In genomic region chr16:11202571-11203554, GRCm38 (mm10) we compare ENCODE assay signal across 8 mouse cellular contexts. TPM values are rescaled to one million over a fixed set of nuclear protein-coding genes. Genes with fewer than 3 reads are reported as not detected.
DNase-seq lines count a peak whose midpoint lies in the region; ATAC-seq and TF ChIP-seq lines count a peak whose summit lies in the region.

Gene Rsl1d1, minus strand, starts transcription at chr16:11203331.

- H3K27me3 ChIP-seq in embryonic facial prominence, embryonic 15.5 days = no peaks in the 10 kb centered on the region
- H3K27me3 ChIP-seq in kidney, embryonic 14.5 days (ENCODE audit: control insufficient read depth, insufficient read depth, low read length) = no peaks in the 10 kb centered on the region
- no peaks in the 10 kb centered on the region for H3K27me3 ChIP-seq in limb, embryonic 15.5 days

- peak within 1 kb of the TSS; percentile 80 for H3K4me2 ChIP-seq in embryonic facial prominence, embryonic 15.5 days (replicated peaks)
- peak within 1 kb of the TSS; percentile 65 for H3K4me2 ChIP-seq in kidney, embryonic 14.5 days (replicated peaks; ENCODE audit: low read depth, low read length)
- peak within 1 kb of the TSS; percentile 82 for H3K4me2 ChIP-seq in limb, embryonic 15.5 days

- under 1% methylated on average over 68 of the region's 68 CpGs for WGBS in bone marrow, adult 2 months
- under 1% methylated on average over 68 of the region's 68 CpGs for WGBS in embryonic facial prominence, embryonic 15.5 days
- WGBS in kidney, embryonic 14.5 days = under 1% methylated on average over 68 of the region's 68 CpGs
- WGBS in limb, embryonic 15.5 days = under 1% methylated on average over 68 of the region's 68 CpGs

- ATAC-seq in embryonic facial prominence, embryonic 15.5 days (ENCODE audit: insufficient number of reproducible peaks, low FRiP score, low TSS enrichment, low read depth) = peak; percentile 97
- ATAC-seq in kidney, embryonic 14.5 days (ENCODE audit: low FRiP score, low TSS enrichment) = peak; percentile 99
- peak; percentile 97 for ATAC-seq in limb, embryonic 15.5 days (ENCODE audit: insufficient number of reproducible peaks, low FRiP score, low TSS enrichment, low read depth)

- TF ChIP-seq POLR2A in bone marrow, adult 2 months (IDR thresholded peaks at IDR 0.05; ENCODE audit: borderline replicate concordance, control insufficient read depth, low read depth, low read length) = peak; percentile 68; the same call in 1 of the 2 replicates

- peak within 1 kb of the TSS; percentile 60 for H3K27ac ChIP-seq in bone marrow, adult 2 months (ENCODE audit: control insufficient read depth, insufficient read depth, low read depth, low read length, poor library complexity)
- H3K27ac ChIP-seq in embryonic facial prominence, embryonic 15.5 days (replicated peaks) = peak within 1 kb of the TSS; percentile 82
- H3K27ac ChIP-seq in kidney, embryonic 14.5 days (ENCODE audit: low read depth, low read length) = peak within 1 kb of the TSS; percentile 60; the same call in 1 of the 2 replicates
- H3K27ac ChIP-seq in limb, embryonic 15.5 days = peak within 1 kb of the TSS; percentile 88

- H3K36me3 ChIP-seq in embryonic facial prominence, embryonic 15.5 days = peaks cover 36% of the 10 kb centered on the region
- H3K36me3 ChIP-seq in kidney, embryonic 14.5 days (ENCODE audit: control insufficient read depth, insufficient read depth, low read length) = peaks cover 50% of the 10 kb centered on the region
- H3K36me3 ChIP-seq in limb, embryonic 15.5 days = peaks cover 42% of the 10 kb centered on the region

- no peak for TF ChIP-seq CTCF in bone marrow, adult 2 months (IDR thresholded peaks at IDR 0.05; ENCODE audit: control insufficient read depth, insufficient read depth, low read length)

- no peaks in the 10 kb centered on the region; the same call in 1 of the 2 replicates for H3K4me1 ChIP-seq in bone marrow, adult 2 months (ENCODE audit: control insufficient read depth, insufficient read depth, low read length)
- peaks cover 23% of the 10 kb centered on the region for H3K4me1 ChIP-seq in embryonic facial prominence, embryonic 15.5 days
- peaks cover 13% of the 10 kb centered on the region for H3K4me1 ChIP-seq in kidney, embryonic 14.5 days (ENCODE audit: control insufficient read depth, insufficient read depth, low read length)
- H3K4me1 ChIP-seq in limb, embryonic 15.5 days = peaks cover 28% of the 10 kb centered on the region

- DNase-seq in 416B (ENCODE audit: low read depth) = peak; percentile 97
- peak; percentile 89 to 91 for DNase-seq in heart, adult 9 months (ENCODE audit: low spot score in 2 of 2)
- peak; percentile 76 to 87 for DNase-seq in monocyte, adult 2 months (ENCODE audit: low read depth in 1 of 2, low spot score in 2 of 2)
- peak; percentile 89 to 92 for DNase-seq in spleen, postnatal 36 days (ENCODE audit: low spot score in 2 of 2)

- H3K4me3 ChIP-seq in bone marrow, adult 2 months (replicated peaks; ENCODE audit: control insufficient read depth, low read depth, low read length) = peak within 1 kb of the TSS; percentile 94
- H3K4me3 ChIP-seq in embryonic facial prominence, embryonic 15.5 days (replicated peaks) = peak within 1 kb of the TSS; percentile 89
- peak within 1 kb of the TSS; percentile 76 for H3K4me3 ChIP-seq in kidney, embryonic 14.5 days (ENCODE audit: low read length)
- H3K4me3 ChIP-seq in limb, embryonic 15.5 days = peak within 1 kb of the TSS; percentile 73

- H3K9ac ChIP-seq in embryonic facial prominence, embryonic 15.5 days = peak within 1 kb of the TSS; percentile 82
- H3K9ac ChIP-seq in kidney, embryonic 14.5 days (ENCODE audit: low read depth, low read length) = peak within 1 kb of the TSS; percentile 86
- H3K9ac ChIP-seq in limb, embryonic 15.5 days = peak within 1 kb of the TSS; percentile 74

- H3K9me3 ChIP-seq in embryonic facial prominence, embryonic 15.5 days (replicated peaks) = no peaks in the 10 kb centered on the region
- H3K9me3 ChIP-seq in kidney, embryonic 14.5 days (ENCODE audit: control insufficient read depth, low read length) = no peaks in the 10 kb centered on the region
- no peaks in the 10 kb centered on the region for H3K9me3 ChIP-seq in limb, embryonic 15.5 days

RNA-seq across cellular contexts. Expression of gene Rsl1d1, which starts in this region (rescaled TPM):
- 46.6 and 76.4 TPM in 2 replicates for polyA plus RNA-seq in bone marrow, adult 2 months (2011; ENCODE audit: insufficient read depth, insufficient read length, low replicate concordance, missing spikeins)
- 153 and 159 TPM in 2 replicates for polyA plus RNA-seq in embryonic facial prominence, embryonic 15.5 days (2015; fragmentation: Nextera tagmentation; extraction: Ambion mirVana)
- polyA plus RNA-seq in kidney, embryonic 14.5 days (2014; fragmentation: Nextera tagmentation; extraction: Ambion mirVana) = 235 and 236 TPM in 2 replicates
- polyA plus RNA-seq in limb, embryonic 15.5 days (2015; fragmentation: Nextera tagmentation; extraction: Ambion mirVana) = 156 and 160 TPM in 2 replicates

Comparison
In these comparisons a context has a peak if more than half of its experiments do, and no peak if none do; other contexts are left out.
1. Peak in every context shown above with its lines: DNase-seq, ATAC-seq, H3K4me3 ChIP-seq and H3K27ac ChIP-seq.